Mouse (Mus musculus) stomach, postnatal 0 days (tissue): ENCODE data around the gene Kng1.
"Not testable (repeated sequence)": the region's sequence is repeated elsewhere in the genome, so short reads cannot be mapped to it uniquely, and the experiment has no call there.

Experiments
- CTCF ChIP-seq: IDR thresholded peaks from 2 replicates; pipeline ENCODE4 v1.5.1; 2016; ENCODE audit warnings: antibody characterized with exemption, low read depth, mild to moderate bottlenecking, moderate library complexity
- EP300 ChIP-seq: optimal IDR thresholded peaks from 2 replicates; pipeline ENCODE3; 2016; ENCODE audit warnings: antibody characterized with exemption

DNA sequence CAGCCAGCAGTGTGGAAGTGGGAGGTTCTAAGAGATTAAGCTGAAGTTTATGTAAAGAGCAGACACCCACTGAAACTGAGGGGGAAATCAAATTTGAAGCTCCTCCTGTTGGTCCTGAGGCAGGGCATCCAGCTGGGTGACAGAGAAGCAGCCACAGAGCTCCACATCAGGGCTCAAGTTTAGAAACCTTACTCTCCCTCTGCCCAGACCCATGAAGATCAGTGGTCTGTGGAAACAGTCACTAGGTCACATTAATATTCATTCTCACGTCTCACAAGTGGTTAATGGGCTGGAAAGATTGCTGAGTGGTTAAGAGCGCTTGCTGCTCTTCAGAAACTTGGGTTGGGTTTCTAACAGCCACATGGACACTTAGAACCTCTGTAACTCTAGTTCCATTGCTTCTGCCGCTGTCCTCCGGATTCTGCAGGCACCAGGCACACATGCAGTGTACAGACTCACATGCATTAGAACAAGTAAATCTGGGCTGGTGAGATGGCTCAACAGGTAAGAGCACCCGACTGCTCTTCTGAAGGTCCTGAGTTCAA is 3.2 kb downstream of the Kng1 start:
- not testable (repeated sequence) for TF ChIP-seq CTCF, EP300
